Mouse (Mus musculus): ENCODE measurements around the gene Aox3.

- no peak for TF ChIP-seq CTCF (IDR thresholded peaks at IDR 0.05; ENCODE audit: low read depth, low read length)
- no peak for TF ChIP-seq POLR2A (IDR thresholded peaks at IDR 0.05; ENCODE audit: borderline replicate concordance, low read depth, low read length)
Observed at GRCm38 (mm10) chr1:58069181-58069580, 43.7 kb upstream of the Aox3 start.

Measured in bone marrow macrophage, adult 2 months (primary cell).